Mouse (Mus musculus): ENCODE data around the gene Vmn1r234.
"Not testable (repeated sequence)": the region's sequence is repeated elsewhere in the genome, so short reads cannot be mapped to it uniquely, and the experiment has no call there.

The Vmn1r234 gene

DNA sequence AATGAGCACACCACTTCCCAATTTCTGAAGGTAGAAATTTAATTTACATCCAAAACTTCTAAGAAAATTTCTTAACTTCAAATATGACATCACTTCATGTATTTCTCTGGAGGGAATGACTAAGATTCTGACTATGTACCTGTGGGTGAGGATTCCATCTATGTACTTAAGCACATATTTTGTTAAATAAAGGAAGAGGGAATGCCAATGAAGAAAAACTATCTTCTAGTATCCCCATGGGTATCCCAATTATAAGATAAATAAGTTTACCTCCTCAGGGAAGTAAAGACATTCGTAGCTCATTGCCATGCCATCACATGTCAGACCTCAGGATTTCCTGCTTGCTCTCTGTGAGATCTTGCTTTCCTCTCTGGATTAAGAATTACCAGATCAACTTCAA lies at the start of gene Vmn1r234:
Gene Vmn1r234, plus strand, starts transcription at position 301 of the 400 bp plus-strand sequence.
- no peak for DNase-seq (ENCODE audit: low spot score)

DNA sequence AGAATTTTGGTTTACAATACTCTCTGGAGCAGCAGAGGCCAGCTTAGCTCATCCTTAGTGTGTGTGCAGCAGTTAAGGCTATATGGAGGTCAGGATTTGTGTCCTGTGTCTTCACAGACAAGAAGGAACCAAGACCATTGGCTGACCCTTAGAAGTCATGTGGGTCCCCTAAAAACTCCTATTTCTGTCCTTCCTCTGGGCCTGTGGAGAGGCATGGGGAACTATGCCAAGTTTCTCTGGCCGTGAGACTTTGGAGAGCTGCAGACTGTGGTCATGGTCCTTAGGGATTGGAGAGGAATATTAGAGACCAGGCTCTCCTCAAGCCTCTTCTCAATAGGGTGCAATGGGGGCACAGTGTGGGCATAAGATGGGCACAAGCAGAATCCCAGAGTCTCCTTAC lies 14.8 kb upstream of the Vmn1r234 start:
- DNase-seq (ENCODE audit: low spot score): not testable (repeated sequence)

DNA sequence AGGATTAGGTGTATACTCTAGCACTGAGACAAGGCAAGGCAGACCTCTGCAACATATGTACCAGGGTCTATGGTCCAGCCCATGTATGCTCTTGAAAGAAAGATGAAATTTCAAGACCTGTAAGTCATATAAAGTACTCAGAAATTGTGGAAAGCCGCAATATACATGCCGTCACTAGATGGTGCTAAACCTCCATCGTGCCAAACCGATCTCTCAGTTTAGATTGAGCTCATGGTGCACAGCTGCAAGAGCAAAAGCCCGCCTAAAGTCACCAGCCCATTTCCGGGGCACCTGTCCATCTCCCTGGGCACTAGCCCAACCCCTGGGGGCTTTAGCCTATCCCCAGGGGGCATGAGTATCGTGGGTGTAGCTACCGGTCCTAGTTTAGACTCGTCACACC lies 5.8 kb downstream of the Vmn1r234 start:
- no peak for DNase-seq (ENCODE audit: low spot score)

DNA sequence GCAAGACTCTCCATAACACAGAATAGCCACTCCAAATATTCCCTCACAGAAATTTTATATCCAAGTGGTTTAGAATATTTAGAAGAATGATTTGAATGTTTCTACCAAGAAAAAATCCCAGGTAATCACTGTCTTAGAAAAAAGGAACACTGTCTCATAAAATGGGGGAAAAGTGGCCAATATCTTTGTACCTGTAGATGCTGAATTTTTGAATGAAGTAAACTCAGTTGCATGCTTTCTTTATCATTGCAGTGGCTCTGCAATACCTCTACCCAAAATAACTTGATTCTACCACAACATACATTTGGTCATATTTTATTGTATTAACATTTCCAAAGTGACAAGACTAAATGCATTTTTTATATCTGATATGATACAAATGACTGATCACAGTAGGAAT lies 30.2 kb downstream of the Vmn1r234 start, which contains the start of gene Vmn1r235:
Gene Vmn1r235, plus strand, starts transcription at position 301 of the 400 bp plus-strand sequence.
- no peak for DNase-seq (ENCODE audit: low spot score)

DNA sequence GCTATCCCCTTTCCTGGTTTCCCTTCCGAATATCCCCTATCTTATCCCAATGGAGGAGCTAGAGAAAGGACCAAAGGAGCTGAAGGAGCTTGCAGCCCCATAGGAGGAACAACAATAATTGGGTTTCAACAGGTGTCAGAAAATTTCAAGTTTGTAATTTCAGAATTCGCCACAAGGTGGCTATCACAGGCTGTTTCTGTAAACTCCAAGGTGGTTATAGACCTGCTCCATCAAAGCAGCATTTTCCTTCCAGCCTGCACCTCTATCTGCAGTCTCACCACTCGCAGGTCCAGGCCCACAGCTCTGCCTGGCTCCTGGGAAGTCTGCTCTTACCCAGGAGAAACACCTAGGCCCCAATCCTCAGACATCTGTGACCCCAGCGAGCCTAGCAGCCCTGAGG lies 46.2 kb downstream of the Vmn1r234 start:
- DNase-seq (ENCODE audit: low spot score): no peak

DNA sequence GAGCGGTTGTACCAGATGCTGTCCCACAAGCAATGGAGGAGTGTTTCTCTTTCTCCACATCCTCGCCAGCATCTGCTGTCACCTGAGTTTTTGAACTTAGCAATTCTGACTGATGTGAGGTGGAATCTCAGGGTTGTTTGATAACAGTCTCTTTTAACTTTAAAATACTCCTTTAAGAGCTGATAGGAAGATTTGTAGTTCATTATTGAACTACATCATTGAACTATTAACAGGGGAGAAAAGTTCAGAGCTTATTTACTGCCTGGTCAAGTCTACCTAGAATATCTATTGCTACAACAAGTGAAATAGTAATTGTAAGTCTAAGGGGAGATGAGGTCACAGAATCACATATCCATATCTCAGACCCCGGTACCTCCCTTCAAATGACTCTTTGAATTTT lies 56.8 kb downstream of the Vmn1r234 start, which contains the start of gene Vmn1r236:
Gene Vmn1r236, plus strand, starts transcription at position 301 of the 400 bp plus-strand sequence.
- no peak for DNase-seq (ENCODE audit: low spot score)

DNA sequence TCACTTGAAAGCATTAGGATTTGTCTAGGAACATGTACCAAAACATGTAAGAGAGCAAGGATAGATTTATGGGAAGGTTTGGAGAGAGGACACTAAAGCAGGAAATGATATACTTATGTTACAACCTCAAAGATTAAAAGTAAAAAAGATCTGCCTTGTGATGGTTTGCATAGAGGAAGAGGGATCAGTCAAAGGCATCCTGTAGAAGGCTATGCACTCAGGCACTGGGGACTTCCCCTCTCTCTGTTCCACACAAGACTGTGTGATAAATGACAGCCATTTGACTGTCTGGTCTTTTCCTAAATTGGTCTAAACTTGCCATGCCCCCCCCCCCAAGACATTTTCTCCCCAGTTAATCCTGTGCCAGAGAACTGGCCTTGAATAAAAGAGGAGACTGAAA lies 58.5 kb downstream of the Vmn1r234 start:
- no peak for DNase-seq (ENCODE audit: low spot score)
